Mouse (Mus musculus) midbrain, embryonic 13.5 days (tissue): Measurements from ENCODE around the gene Cmya5. TPM values are rescaled to one million over a fixed set of nuclear protein-coding genes. Genes with fewer than 3 reads are reported as not detected.

Experiments used
- ATAC-seq: fragments of 200-750 bp; cut with Nextera tagmentation; 2 replicates; pipeline ENCODE4 v1.8.0; 2017; ENCODE audit warnings: mild to moderate bottlenecking, moderate TSS enrichment, moderate library complexity
- H3K27ac ChIP-seq: fragments of 300-500 bp; sonication (generic); 2 replicates; pipeline ENCODE4 v1.5.1; 2015; ENCODE audit warnings: inconsistent platforms, mild to moderate bottlenecking, moderate library complexity
- H3K27me3 ChIP-seq: fragments of 300-500 bp; sonication (generic); 2 replicates; pipeline ENCODE4 v1.6.1; 2015; ENCODE audit warnings: mild to moderate bottlenecking, inconsistent platforms
- H3K36me3 ChIP-seq: fragments of 300-500 bp; sonication (generic); 2 replicates; pipeline ENCODE4 v1.6.1; 2015; ENCODE audit warnings: mild to moderate bottlenecking, inconsistent platforms
- H3K4me1 ChIP-seq: fragments of 300-500 bp; sonication (generic); replicated peaks from 2 replicates; pipeline ENCODE4 v1.6.1; 2015; ENCODE audit warnings: inconsistent platforms
- H3K4me2 ChIP-seq: fragments of 300-500 bp; sonication (generic); replicated peaks from 2 replicates; pipeline ENCODE4 v1.6.1; 2015; ENCODE audit warnings: moderate library complexity, mild to moderate bottlenecking, inconsistent platforms
- H3K4me3 ChIP-seq: fragments of 300-500 bp; sonication (generic); replicated peaks from 2 replicates; pipeline ENCODE4 v1.5.1; 2015; ENCODE audit warnings: mild to moderate bottlenecking, inconsistent platforms
- H3K9ac ChIP-seq: fragments of 300-500 bp; sonication (generic); replicated peaks from 2 replicates; pipeline ENCODE4 v1.6.1; 2015; ENCODE audit warnings: mild to moderate bottlenecking, inconsistent platforms
- H3K9me3 ChIP-seq: fragments of 300-500 bp; sonication (generic); 2 replicates; pipeline ENCODE4 v1.6.1; 2016; ENCODE audit warnings: mild to moderate bottlenecking, inconsistent platforms
- WGBS: fragments of 180-500 bp; shearing (Covaris S2); methylation state at CpG from one replicate; pipeline ENCODE4 v1.1.7; 2015; 5-methylcytosine and 5-hydroxymethylcytosine counted together
- polyA plus RNA-seq: library from polyadenylated mRNA; unstranded; fragments of >200 nt; fragmentation: Nextera tagmentation; extraction: Ambion mirVana; gene quantifications from 2 replicates; pipeline ENCODE4 v1.2.1, GENCODE M21; 2015

Cmya5 gene
- polyA plus RNA-seq, 1 experiment from 2014 or later: 0.08 TPM

DNA sequence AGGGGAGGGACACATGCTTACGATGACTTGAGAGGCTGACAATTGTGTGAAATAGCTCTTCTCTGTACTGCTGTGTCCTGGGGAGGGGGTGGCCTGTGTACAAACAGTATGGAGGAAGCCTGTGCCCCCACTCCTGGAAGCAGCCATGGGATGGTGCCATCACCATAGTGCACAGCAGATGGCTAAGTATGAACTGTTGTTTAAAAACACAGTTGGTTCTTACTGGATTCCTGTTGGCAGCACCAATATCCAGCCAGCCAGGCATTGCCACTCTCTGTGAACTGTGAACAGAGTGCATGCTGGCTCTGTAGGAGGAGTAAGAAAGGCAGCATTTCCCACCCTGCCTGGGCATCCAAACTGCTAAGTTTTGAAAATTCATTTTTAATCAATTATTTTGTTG, 88.4 kb downstream of the Cmya5 start:
- H3K27ac ChIP-seq: no peak overlapping the region
- no peaks in the 10 kb centered on the region for H3K9me3 ChIP-seq
- WGBS: 85% methylated on average over 1 of the region's 1 CpGs
- H3K36me3 ChIP-seq: no peaks in the 10 kb centered on the region
- ATAC-seq: no peak
- H3K27me3 ChIP-seq: no peaks in the 10 kb centered on the region
- no peak overlapping the region for H3K4me2 ChIP-seq
- no peak overlapping the region for H3K4me3 ChIP-seq
- H3K9ac ChIP-seq: no peak overlapping the region
- no peaks in the 10 kb centered on the region for H3K4me1 ChIP-seq

DNA sequence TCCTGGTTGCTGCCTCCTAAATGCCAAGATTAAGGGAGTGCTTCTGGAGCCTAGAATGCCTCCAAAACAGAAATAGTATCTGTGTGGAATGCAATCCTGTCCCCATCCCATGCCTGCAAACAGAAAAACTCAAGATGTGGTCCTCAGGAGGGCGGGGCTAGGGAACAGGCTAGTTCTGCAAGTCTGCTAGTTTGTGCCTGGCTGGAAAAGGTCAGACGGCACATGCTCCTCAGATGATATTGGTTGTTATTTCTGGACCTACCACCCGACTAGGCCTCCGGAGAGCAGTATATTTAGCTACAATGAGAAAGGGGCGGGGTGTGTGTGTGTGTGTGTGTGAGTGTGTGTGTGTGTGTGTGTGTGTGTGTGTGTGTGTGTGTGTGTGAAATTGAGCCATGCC, 93.0 kb downstream of the Cmya5 start:
- 85% methylated on average over 5 of the region's 5 CpGs for WGBS
- no peaks in the 10 kb centered on the region for H3K4me1 ChIP-seq
- no peaks in the 10 kb centered on the region for H3K36me3 ChIP-seq
- no peak overlapping the region for H3K27ac ChIP-seq
- no peak overlapping the region for H3K4me2 ChIP-seq
- no peak overlapping the region for H3K9ac ChIP-seq
- no peaks in the 10 kb centered on the region for H3K27me3 ChIP-seq
- H3K4me3 ChIP-seq: no peak overlapping the region
- no peak for ATAC-seq
- no peaks in the 10 kb centered on the region for H3K9me3 ChIP-seq

- no peaks in the 10 kb centered on the region for H3K9me3 ChIP-seq
- no peaks in the 10 kb centered on the region for H3K36me3 ChIP-seq
- H3K27me3 ChIP-seq: no peaks in the 10 kb centered on the region
- no peak overlapping the region for H3K4me2 ChIP-seq
- H3K27ac ChIP-seq: no peak overlapping the region
- H3K4me3 ChIP-seq: no peak overlapping the region
- no peak overlapping the region for H3K9ac ChIP-seq
- WGBS: 84% methylated on average over 9 of the region's 9 CpGs
- ATAC-seq: no peak
- no peaks in the 10 kb centered on the region for H3K4me1 ChIP-seq
Measured at GRCm38 (mm10) chr13:93041021-93041420, 103.5 kb downstream of the Cmya5 start.

DNA sequence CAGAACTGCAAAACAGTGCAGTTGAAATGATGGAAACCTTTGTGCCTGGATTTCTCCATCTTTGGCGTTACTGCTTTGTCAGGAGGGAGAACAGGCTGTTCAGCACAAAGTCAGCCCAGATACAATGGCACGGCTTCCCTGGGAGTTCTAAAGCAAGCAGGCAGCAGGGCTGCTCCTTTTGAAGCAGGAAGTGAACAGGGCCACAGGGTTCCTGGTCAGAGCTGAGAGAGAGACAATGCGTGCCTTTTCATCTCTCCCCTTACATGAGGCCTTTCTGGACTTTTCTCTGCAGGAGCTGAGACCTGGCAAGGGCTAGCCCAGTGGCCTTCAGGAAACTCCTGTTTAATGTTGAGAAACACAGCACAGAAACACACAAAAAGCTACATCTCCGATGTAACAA, 108.3 kb downstream of the Cmya5 start:
- Histone ChIP-seq H3K4me2 (no peak overlapping the region), H3K4me3 (no peak overlapping the region), H3K36me3 (no peaks in the 10 kb centered on the region), H3K9me3 (no peaks in the 10 kb centered on the region), H3K27me3 (no peaks in the 10 kb centered on the region), H3K9ac (no peak overlapping the region; the same call in 1 of the 2 replicates), H3K27ac (no peak overlapping the region), H3K4me1 (no peaks in the 10 kb centered on the region)
- WGBS: 39% methylated on average over 4 of the region's 4 CpGs
- no peak for ATAC-seq

DNA sequence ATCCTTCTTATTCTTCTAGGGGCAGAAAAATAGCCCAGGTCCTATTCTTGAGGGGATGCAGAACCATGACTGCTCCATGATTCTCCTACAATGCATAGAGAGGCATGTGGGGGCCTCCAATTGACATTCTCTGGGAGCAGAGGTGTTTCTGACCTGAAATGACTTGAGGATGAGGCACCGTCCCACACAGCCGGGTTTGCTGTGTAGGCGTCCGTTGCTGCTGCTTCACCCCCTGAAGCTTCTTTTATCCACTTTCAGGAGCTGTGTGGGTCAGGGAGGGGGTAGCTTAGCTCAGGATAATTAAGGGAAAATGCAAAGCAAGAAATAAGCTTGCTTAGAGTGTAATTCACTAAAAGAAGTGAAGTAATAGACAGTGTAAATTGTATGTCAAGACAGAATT, 115.2 kb downstream of the Cmya5 start:
- Histone ChIP-seq H3K4me3 (no peak overlapping the region), H3K9me3 (no peaks in the 10 kb centered on the region), H3K9ac (no peak overlapping the region), H3K36me3 (no peaks in the 10 kb centered on the region), H3K4me2 (no peak overlapping the region), H3K27ac (no peak overlapping the region), H3K27me3 (no peaks in the 10 kb centered on the region), H3K4me1 (no peaks in the 10 kb centered on the region)
- 74% methylated on average over 4 of the region's 4 CpGs for WGBS
- ATAC-seq: no peak

- H3K4me3 ChIP-seq: no peak overlapping the region
Measured at GRCm38 (mm10) chr13:93024837-93025236, 119.7 kb downstream of the Cmya5 start.

DNA sequence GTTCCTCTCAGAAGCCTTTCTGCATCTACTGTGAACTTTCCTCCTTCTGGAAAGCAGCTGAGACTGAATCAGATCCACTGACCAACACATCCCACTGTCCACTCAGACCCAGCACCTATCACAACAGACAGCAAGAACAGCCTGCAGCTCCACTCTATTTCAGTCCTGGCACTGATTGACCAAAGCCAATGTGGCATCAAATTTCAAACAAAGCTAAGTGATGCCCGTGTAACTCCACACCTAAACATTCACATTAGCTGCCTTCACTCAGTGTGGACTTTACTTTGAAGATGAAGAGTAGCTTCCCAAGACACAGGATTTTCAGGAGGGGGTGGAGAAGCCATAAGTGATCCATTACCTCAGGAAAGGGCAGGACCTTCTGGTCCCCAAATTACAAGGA, 122.4 kb downstream of the Cmya5 start:
- no peaks in the 10 kb centered on the region for H3K9me3 ChIP-seq
- WGBS: 70% methylated on average over 1 of the region's 1 CpGs
- no peak for ATAC-seq
- no peaks in the 10 kb centered on the region for H3K36me3 ChIP-seq
- H3K4me2 ChIP-seq: no peak overlapping the region
- H3K4me1 ChIP-seq: no peaks in the 10 kb centered on the region
- no peak overlapping the region for H3K27ac ChIP-seq
- no peaks in the 10 kb centered on the region for H3K27me3 ChIP-seq
- no peak overlapping the region for H3K9ac ChIP-seq
- H3K4me3 ChIP-seq: no peak overlapping the region

More at GRCm38 (mm10) chr13:93024837-93025236, 119.7 kb downstream of the Cmya5 start:
- no peaks in the 10 kb centered on the region for H3K4me1 ChIP-seq
- H3K4me2 ChIP-seq: no peak overlapping the region
- no peak overlapping the region for H3K9ac ChIP-seq
- no peaks in the 10 kb centered on the region for H3K36me3 ChIP-seq
- H3K27ac ChIP-seq: no peak overlapping the region
- whole genome bisulfite sequencing: 55% methylated on average over 2 of the region's 2 CpGs
- no peaks in the 10 kb centered on the region for H3K27me3 ChIP-seq
- ATAC-seq: no peak
- no peaks in the 10 kb centered on the region for H3K9me3 ChIP-seq

DNA sequence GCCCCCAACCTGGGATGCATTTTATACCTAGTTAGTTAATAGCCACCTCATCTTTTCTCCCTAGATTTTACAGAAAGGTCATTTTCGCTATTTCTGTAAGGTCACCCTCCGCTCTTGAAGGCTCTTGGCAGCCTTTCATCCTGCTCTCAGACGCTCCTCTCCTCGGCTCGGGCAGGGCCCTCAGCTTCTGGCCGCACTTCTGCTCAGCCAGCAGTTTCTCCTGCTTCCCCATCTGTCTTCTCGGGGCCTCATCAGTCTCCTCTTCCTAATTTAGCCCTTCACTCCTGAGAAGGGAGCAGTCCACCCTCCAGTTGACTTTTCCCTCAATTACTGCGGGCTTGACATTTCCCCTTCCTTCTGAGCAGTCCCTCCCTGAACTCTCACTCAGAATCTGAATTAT, 131.6 kb downstream of the Cmya5 start:
- Histone ChIP-seq H3K4me3 (no peak overlapping the region), H3K9me3 (no peaks in the 10 kb centered on the region), H3K4me1 (no peaks in the 10 kb centered on the region), H3K27me3 (no peaks in the 10 kb centered on the region), H3K36me3 (no peaks in the 10 kb centered on the region), H3K9ac (no peak overlapping the region), H3K4me2 (no peak overlapping the region), H3K27ac (no peak overlapping the region)
- WGBS: 82% methylated on average over 8 of the region's 8 CpGs
- ATAC-seq: no peak

DNA sequence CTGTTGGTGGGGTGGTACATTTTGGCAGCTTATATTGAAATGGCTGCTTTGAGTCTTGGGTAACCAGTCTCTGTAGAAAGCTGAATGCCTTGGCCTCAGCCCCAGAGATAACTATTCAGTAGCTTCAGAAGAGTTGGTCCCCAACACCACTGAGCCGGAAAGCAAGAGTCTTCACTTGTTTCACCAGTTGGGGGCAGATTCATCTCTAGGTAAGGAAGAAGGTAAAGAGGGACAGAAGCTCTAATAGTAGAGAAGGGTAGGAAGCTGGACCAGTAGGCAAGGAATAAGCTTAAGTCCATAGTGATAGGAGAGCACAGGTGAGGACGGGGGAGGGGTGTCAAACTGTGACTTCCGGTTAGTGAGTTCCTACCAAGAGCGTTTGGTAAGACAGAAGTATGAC, 133.2 kb downstream of the Cmya5 start:
- Histone ChIP-seq H3K9ac (no peak overlapping the region), H3K4me2 (no peak overlapping the region), H3K4me1 (no peaks in the 10 kb centered on the region), H3K4me3 (no peak overlapping the region), H3K27me3 (no peaks in the 10 kb centered on the region), H3K9me3 (no peaks in the 10 kb centered on the region), H3K27ac (no peak overlapping the region), H3K36me3 (no peaks in the 10 kb centered on the region)
- 87% methylated on average over 4 of the region's 4 CpGs for WGBS
- ATAC-seq: no peak

- Histone ChIP-seq H3K4me1 (no peaks in the 10 kb centered on the region), H3K4me2 (no peak overlapping the region), H3K9ac (no peak overlapping the region), H3K27me3 (no peaks in the 10 kb centered on the region), H3K9me3 (no peaks in the 10 kb centered on the region), H3K4me3 (no peak overlapping the region), H3K27ac (no peak overlapping the region), H3K36me3 (no peaks in the 10 kb centered on the region)
- ATAC-seq: no peak
- 89% methylated on average over 7 of the region's 7 CpGs for WGBS
Measured at GRCm38 (mm10) chr13:93010524-93010923, 134.0 kb downstream of the Cmya5 start.

- Histone ChIP-seq H3K27me3 (no peaks in the 10 kb centered on the region), H3K4me3 (no peak overlapping the region), H3K4me2 (no peak overlapping the region), H3K27ac (no peak overlapping the region), H3K9me3 (no peaks in the 10 kb centered on the region), H3K36me3 (no peaks in the 10 kb centered on the region), H3K4me1 (no peaks in the 10 kb centered on the region), H3K9ac (no peak overlapping the region)
- no peak for ATAC-seq
- WGBS: 80% methylated on average over 4 of the region's 4 CpGs
Measured at GRCm38 (mm10) chr13:93007078-93007477, 137.4 kb downstream of the Cmya5 start.

GRCm38 (mm10) chr13:93006347-93006746, 138.2 kb downstream of the Cmya5 start:
- ATAC-seq: no peak
- no peak overlapping the region for H3K4me2 ChIP-seq

DNA sequence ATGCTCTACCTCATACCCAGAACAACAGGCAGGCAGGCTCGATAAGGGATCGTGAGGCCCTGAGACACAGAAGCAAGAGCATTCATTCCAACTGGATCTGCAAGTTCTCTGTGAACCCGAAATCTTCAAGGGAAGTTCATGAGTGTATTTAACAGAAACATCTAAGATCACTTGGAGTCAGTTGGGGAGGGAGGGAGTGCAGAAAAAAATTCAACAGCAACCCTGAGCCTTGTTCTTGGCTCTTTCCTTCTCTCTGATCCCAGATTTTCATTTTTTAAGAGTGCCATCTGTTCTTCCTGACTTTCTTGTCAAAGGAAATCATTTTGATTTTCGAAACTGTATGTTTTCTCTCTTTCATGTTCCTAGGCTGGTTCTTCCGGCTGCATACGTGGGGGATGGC, 140.5 kb downstream of the Cmya5 start:
- Histone ChIP-seq H3K36me3 (no peaks in the 10 kb centered on the region), H3K27ac (no peak overlapping the region), H3K9ac (no peak overlapping the region), H3K4me1 (no peaks in the 10 kb centered on the region), H3K27me3 (no peaks in the 10 kb centered on the region), H3K4me2 (no peak overlapping the region), H3K9me3 (no peaks in the 10 kb centered on the region), H3K4me3 (no peak overlapping the region)
- WGBS: 83% methylated on average over 6 of the region's 6 CpGs
- ATAC-seq: no peak

More at GRCm38 (mm10) chr13:93006347-93006746, 138.2 kb downstream of the Cmya5 start:
- WGBS: 89% methylated on average over 4 of the region's 4 CpGs
- Histone ChIP-seq H3K4me3 (no peak overlapping the region), H3K36me3 (no peaks in the 10 kb centered on the region), H3K4me1 (no peaks in the 10 kb centered on the region), H3K27me3 (no peaks in the 10 kb centered on the region), H3K27ac (no peak overlapping the region), H3K9me3 (no peaks in the 10 kb centered on the region), H3K9ac (no peak overlapping the region)
